Mouse (Mus musculus): ENCODE data around the gene Cdip1. TPM values are rescaled to one million over a fixed set of nuclear protein-coding genes. Genes with fewer than 3 reads are reported as not detected.
"Not testable (repeated sequence)": the region's sequence is repeated elsewhere in the genome, so short reads cannot be mapped to it uniquely, and the experiment has no call there.

Gene Cdip1
- polyA plus RNA-seq, 1 experiment from 2014 or later: 20.9 TPM

DNA sequence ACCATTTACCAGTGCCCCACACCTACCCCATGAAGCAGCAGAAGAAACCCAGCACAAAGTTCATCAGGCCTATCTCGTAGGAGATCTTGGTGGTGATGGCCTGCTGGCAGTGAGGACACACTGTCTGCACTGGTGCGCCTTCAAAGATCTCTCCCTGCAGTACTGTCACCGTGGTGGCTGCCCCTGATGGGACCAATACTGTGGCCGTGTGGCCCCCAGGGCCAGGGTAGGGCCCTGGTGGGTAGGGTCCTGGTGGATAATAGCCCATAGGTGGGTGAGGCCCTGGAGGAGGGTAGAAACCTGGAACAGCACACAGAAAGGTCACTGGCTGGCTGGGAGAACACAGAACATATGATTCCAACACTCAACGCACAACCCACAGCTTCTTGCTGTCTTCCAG is 21.4 kb downstream of the Cdip1 start:
- no peak overlapping the region for H3K9ac ChIP-seq
- H3K4me1 ChIP-seq (replicated peaks): peaks cover 5% of the 10 kb centered on the region; the same call in 1 of the 2 replicates
- H3K4me3 ChIP-seq (replicated peaks): no peak overlapping the region
- WGBS (ENCODE audit: insufficient replicate concordance): 84% methylated on average over 5 of the region's 5 CpGs
- H3K27ac ChIP-seq (replicated peaks): no peak overlapping the region
- H3K27me3 ChIP-seq: no peaks in the 10 kb centered on the region
- ATAC-seq (ENCODE audit: insufficient read depth): 0 out of 2 replicates have a peak, but pooled peaks have one; percentile 12
- no peaks in the 10 kb centered on the region for H3K9me3 ChIP-seq (replicated peaks)
- no peak overlapping the region for H3K4me2 ChIP-seq
- H3K36me3 ChIP-seq (replicated peaks): peaks cover 61% of the 10 kb centered on the region

DNA sequence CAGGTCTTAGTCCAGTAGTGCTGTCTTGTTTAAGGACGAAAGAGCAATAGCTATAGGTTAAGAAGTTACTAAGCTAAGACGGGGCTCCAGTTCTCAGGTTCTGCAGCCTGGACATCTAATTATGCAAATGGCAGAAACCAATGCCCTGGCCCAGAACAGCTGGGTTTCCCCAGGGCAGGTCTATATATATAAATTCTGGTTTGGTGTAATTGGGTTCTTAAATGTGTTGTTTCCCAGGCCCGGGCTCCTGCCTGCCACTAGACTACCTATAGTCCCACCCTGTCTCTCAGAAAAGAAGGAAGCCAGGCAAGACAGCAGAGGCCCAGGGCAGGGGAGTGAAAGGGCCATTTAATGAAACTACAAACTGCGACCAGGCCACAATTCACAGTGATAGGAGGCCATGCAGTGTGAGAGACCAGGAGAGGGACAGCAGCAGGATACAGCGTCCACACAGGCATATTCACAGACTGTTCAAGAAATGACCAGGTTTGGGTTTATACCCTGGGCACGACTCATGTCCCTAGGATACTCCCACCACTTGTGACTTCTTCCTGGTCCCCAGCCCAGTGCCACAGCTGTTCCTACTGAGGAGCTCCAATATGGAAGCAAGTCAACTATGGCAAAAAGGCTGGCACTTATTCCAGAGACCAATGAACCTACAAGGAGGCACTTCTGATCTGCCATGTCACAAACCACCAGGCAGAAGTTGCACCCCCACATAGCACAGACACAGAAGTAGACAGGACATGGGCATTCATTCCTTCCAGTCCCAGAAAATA is 22.9 kb downstream of the Cdip1 start:
- H3K9me3 ChIP-seq (replicated peaks): no peaks in the 10 kb centered on the region
- H3K4me1 ChIP-seq (replicated peaks): no peaks in the 10 kb centered on the region; the same call in 1 of the 2 replicates
- no peak overlapping the region for H3K4me2 ChIP-seq
- WGBS (ENCODE audit: insufficient replicate concordance): 71% methylated on average over 6 of the region's 6 CpGs
- no peak overlapping the region for H3K4me3 ChIP-seq (replicated peaks)
- H3K27me3 ChIP-seq: no peaks in the 10 kb centered on the region
- no peak overlapping the region for H3K27ac ChIP-seq (replicated peaks)
- H3K9ac ChIP-seq: no peak overlapping the region
- ATAC-seq (ENCODE audit: insufficient read depth): no peak
- H3K36me3 ChIP-seq (replicated peaks): peaks cover 68% of the 10 kb centered on the region

DNA sequence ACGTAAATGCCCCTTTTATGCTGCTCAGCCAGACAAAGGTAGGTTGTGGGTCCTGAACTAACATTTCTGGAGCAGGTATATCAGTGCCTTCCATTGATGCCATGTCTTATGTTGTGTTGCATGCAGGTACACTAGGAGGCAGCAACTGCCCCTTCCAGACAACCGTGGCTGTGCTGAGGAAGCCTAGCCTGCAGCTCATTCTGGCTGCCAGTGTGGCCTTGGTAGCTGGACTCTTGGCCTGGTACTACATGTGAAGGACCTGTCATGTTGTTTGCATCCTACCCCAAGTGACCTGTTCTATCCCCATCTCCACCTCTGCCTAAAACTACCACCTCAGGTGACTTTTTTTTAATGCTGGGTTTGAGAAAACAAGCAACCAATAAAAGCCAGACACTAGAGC is 24.2 kb downstream of the Cdip1 start:
- H3K27me3 ChIP-seq: no peaks in the 10 kb centered on the region
- H3K36me3 ChIP-seq (replicated peaks): peaks cover 68% of the 10 kb centered on the region
- no peak overlapping the region for H3K9ac ChIP-seq
- H3K27ac ChIP-seq (replicated peaks): no peak overlapping the region
- H3K4me1 ChIP-seq (replicated peaks): no peaks in the 10 kb centered on the region; the same call in 1 of the 2 replicates
- no peak overlapping the region for H3K4me3 ChIP-seq (replicated peaks)
- ATAC-seq (ENCODE audit: insufficient read depth): no peak
- 74% methylated on average over 2 of the region's 2 CpGs for WGBS (ENCODE audit: insufficient replicate concordance)
- H3K4me2 ChIP-seq: no peak overlapping the region
- no peaks in the 10 kb centered on the region for H3K9me3 ChIP-seq (replicated peaks)

DNA sequence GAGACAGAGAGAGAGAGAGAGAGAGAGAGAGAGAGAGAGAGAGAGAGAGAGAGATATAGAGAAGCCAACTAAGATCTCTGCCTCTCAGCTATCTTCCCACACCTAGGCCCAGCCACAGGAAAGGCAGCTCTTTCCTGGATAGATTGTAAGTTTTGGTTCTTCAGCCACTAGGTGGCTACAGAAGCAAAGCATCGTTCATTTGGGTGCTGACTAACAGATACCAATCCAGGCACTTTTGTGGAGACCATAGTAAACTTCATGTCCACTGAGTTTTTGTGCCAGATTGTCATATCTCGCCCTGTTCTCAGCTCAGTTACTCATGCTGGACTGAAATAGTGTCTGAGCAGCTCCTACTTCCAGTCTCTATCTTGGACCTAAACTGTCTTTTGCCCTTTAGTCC is 26.8 kb downstream of the Cdip1 start:
- Histone ChIP-seq H3K4me2 (no peak overlapping the region), H3K36me3 (replicated peaks) (peaks cover 45% of the 10 kb centered on the region), H3K27me3 (no peaks in the 10 kb centered on the region), H3K9ac (no peak overlapping the region), H3K4me3 (replicated peaks) (no peak overlapping the region), H3K27ac (replicated peaks) (no peak overlapping the region), H3K4me1 (replicated peaks) (no peaks in the 10 kb centered on the region; the same call in 1 of the 2 replicates), H3K9me3 (replicated peaks) (no peaks in the 10 kb centered on the region)
- WGBS (ENCODE audit: insufficient replicate concordance): 23% methylated on average over 2 of the region's 2 CpGs
- no peak for ATAC-seq (ENCODE audit: insufficient read depth)

DNA sequence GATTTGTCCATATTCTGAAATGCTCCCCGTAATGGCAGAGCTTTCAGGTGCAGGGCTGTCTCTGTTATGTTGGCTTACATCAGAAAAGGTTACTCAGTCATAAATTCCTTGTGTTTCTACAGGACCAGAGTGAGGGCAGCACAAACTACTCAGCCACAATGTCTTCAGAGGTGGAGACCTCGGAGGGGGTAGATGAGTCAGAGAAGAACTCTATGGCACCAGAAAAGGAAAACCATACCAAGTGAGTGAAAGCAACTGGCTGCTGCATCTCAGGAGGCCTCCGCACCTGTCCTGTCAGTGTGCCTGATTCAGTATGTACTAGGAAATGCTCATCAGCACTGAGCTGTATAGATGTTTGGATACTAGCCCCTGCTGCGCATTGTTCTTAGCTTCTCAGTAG is 27.7 kb downstream of the Cdip1 start:
- Histone ChIP-seq H3K9ac (no peak overlapping the region), H3K27ac (replicated peaks) (no peak overlapping the region), H3K9me3 (replicated peaks) (no peaks in the 10 kb centered on the region), H3K4me1 (replicated peaks) (no peaks in the 10 kb centered on the region; the same call in 1 of the 2 replicates), H3K36me3 (replicated peaks) (peaks cover 37% of the 10 kb centered on the region), H3K4me2 (no peak overlapping the region), H3K27me3 (no peaks in the 10 kb centered on the region), H3K4me3 (replicated peaks) (no peak overlapping the region)
- 73% methylated on average over 4 of the region's 4 CpGs for WGBS (ENCODE audit: insufficient replicate concordance)
- no peak for ATAC-seq (ENCODE audit: insufficient read depth)

DNA sequence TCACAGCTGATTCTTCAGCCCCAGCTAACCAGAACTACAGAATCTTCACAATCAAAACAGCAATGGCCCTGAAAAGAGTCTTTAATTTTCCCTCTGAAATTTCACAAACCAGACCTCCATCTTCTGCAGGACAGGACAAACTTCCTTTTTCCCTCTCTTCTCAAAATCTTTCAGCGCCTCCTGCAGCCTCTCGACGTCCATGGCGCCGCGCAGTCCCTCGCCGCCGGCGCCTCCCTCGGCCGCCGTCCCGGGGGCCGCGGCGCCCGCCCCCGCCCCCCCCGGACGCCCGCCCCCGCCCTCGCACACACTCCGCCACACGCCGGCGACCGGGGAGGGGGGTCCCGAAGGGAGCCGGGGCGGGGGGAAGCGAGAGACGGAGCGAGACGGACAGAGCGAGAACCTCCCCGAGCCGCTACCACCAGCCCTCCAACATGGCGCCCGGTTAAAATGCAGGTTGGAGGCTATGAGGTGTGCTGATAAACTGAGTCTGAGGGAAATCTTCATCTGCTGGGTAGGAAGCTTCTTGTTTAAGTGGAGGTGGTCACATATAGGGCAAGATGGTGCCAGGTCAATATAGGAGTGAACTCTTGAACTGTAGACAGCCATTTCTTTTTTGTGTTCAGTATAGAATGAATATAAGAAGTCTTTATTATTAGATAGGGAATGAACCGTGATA is 33.3 kb downstream of the Cdip1 start:
- H3K9me3 ChIP-seq (replicated peaks); H3K36me3 ChIP-seq (replicated peaks); H3K27me3 ChIP-seq: not testable (repeated sequence)
- Histone ChIP-seq H3K4me2 (peak overlapping the region; percentile 54), H3K4me3 (replicated peaks) (peak overlapping the region; percentile 54), H3K4me1 (replicated peaks) (peaks cover 14% of the 10 kb centered on the region), H3K27ac (replicated peaks) (peak overlapping the region; percentile 59), H3K9ac (peak overlapping the region; percentile 46)
- WGBS (ENCODE audit: insufficient replicate concordance): 3% methylated on average over 42 of the region's 42 CpGs
- peak; percentile 80 for ATAC-seq (ENCODE audit: insufficient read depth)

DNA sequence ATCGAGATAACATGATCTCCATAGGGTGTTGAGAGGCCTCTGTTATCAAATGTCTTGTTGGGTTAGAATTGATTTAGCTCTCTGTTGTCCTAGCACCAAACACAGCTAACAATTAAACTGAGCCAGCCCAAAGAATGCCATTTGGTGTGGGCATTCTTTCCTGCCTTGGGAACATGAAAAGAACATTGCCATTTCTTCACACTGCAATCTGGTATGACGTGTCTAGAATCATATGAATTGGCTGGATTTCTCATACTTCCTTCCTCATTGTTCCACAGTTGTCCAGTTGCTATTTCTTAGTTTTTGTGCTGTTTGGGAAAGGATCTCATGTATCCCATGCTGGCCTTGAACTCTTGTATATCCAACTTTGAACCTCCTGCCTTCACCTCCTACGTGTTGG is 36.0 kb downstream of the Cdip1 start:
- no peak overlapping the region for H3K9ac ChIP-seq
- H3K36me3 ChIP-seq (replicated peaks): peaks cover 3% of the 10 kb centered on the region; the same call in 1 of the 2 replicates
- H3K4me1 ChIP-seq (replicated peaks): peaks cover 14% of the 10 kb centered on the region
- no peak overlapping the region for H3K4me3 ChIP-seq (replicated peaks)
- H3K27me3 ChIP-seq: no peaks in the 10 kb centered on the region
- no peak overlapping the region for H3K4me2 ChIP-seq
- H3K27ac ChIP-seq (replicated peaks): no peak overlapping the region
- ATAC-seq (ENCODE audit: insufficient read depth): no peak
- H3K9me3 ChIP-seq (replicated peaks): no peaks in the 10 kb centered on the region
- WGBS (ENCODE audit: insufficient replicate concordance): 63% methylated on average over 3 of the region's 3 CpGs

DNA sequence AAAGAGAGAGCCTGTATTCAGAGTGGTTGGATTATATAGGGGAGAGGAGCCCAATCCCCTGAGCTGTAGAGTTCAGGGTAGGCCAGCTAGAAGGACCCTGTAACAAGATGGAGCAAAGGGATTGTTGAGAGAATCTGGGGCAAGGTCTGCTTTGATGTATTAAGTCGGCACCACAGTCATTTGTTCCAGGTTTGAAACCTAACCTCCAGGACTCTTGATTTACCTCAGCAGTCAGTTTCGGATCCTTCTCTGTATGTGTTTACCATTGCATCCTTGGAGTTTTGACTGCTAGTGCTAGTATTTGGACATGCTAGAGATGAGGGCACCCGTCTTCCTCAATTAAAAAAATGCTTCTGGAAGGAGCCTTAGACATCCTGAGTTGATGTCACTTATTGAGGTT is 37.9 kb downstream of the Cdip1 start:
- WGBS (ENCODE audit: insufficient replicate concordance): 67% methylated on average over 3 of the region's 3 CpGs
- ATAC-seq (ENCODE audit: insufficient read depth): no peak

DNA sequence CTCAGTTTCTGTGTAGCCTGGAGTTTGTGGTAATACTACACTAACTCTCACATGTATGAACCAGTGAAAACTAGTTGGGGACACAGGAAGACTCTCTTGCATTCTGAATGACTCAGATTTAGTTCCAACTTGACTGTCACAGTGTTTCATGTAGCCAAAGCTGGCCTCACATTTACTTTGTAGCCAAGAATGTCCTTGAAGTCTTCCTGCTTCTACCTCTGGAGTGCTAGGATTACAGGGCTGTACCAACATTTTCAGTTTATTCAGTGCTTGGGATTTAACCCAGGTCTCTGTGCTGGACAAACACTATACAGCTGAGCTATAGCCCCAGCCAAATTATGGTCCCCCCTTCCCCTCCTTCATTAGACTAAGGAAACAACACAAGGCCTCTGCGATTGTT is 47.9 kb downstream of the Cdip1 start:
- 74% methylated on average over 1 of the region's 1 CpGs for WGBS (ENCODE audit: insufficient replicate concordance)
- Histone ChIP-seq H3K4me2 (no peak overlapping the region), H3K27me3 (no peaks in the 10 kb centered on the region), H3K9me3 (replicated peaks) (no peaks in the 10 kb centered on the region), H3K4me3 (replicated peaks) (no peak overlapping the region), H3K36me3 (replicated peaks) (0 out of 2 replicates have a peak, but pooled peaks cover 4% of the 10 kb centered on the region), H3K27ac (replicated peaks) (no peak overlapping the region), H3K4me1 (replicated peaks) (no peaks in the 10 kb centered on the region), H3K9ac (no peak overlapping the region)
- ATAC-seq (ENCODE audit: insufficient read depth): no peak

More for the DNA sequence above, 37.9 kb downstream of the Cdip1 start:
- no peaks in the 10 kb centered on the region for H3K9me3 ChIP-seq (replicated peaks)
- H3K27ac ChIP-seq (replicated peaks): no peak overlapping the region
- no peak overlapping the region for H3K4me2 ChIP-seq
- peaks cover 12% of the 10 kb centered on the region for H3K4me1 ChIP-seq (replicated peaks)
- H3K4me3 ChIP-seq (replicated peaks): no peak overlapping the region
- no peaks in the 10 kb centered on the region for H3K27me3 ChIP-seq
- peaks cover 3% of the 10 kb centered on the region; the same call in 1 of the 2 replicates for H3K36me3 ChIP-seq (replicated peaks)
- no peak overlapping the region for H3K9ac ChIP-seq

DNA sequence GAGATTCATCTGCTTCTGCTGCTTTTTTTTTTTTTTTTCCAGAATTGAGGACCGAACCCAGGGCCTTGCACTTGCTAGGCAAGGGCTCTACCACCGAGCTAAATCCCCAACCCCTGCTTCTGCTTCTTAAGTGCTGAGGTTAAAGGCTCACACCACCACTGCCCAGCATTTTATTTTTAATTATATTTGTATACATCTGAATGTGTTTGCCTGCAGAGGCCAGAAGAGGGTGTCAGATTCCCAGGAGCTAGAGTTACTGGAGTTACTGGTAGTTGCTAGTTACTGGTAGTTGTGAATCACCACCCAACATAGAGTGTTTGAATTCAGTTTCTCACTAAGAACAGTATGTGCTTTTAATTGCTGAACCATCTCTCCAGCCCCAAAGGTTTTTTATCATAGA is 50.1 kb downstream of the Cdip1 start:
- WGBS (ENCODE audit: insufficient replicate concordance): 63% methylated on average over 2 of the region's 2 CpGs
- no peak for ATAC-seq (ENCODE audit: insufficient read depth)
- H3K4me2 ChIP-seq: no peak overlapping the region
- 0 out of 2 replicates have a peak, but pooled peaks cover 4% of the 10 kb centered on the region for H3K36me3 ChIP-seq (replicated peaks)
- H3K4me3 ChIP-seq (replicated peaks): no peak overlapping the region
- H3K27ac ChIP-seq (replicated peaks): no peak overlapping the region
- no peak overlapping the region for H3K9ac ChIP-seq
- H3K4me1 ChIP-seq (replicated peaks): 0 out of 2 replicates have a peak, but pooled peaks cover 4% of the 10 kb centered on the region
- H3K27me3 ChIP-seq: no peaks in the 10 kb centered on the region
- H3K9me3 ChIP-seq (replicated peaks): no peaks in the 10 kb centered on the region

DNA sequence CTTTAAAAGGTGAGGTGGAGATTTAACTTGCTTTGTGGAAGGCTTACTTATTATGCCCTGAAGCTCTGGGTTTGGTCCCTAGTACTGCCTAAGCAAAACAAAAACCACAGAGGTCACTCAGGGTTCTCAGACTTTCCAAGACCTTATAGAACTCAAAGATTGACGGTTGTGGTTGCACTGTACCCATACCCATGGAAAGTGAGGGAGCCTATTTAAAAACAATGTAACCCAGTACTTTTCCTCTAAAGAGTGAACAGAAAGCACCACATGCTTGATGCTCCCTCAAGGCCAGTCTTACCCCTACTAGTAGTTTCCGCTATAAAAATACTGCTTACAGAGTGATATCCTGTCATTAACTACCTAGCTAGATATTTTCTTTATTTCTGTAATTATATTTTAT is 53.8 kb downstream of the Cdip1 start:
- peaks cover 4% of the 10 kb centered on the region; the same call in 1 of the 2 replicates for H3K4me1 ChIP-seq (replicated peaks)
- no peaks in the 10 kb centered on the region for H3K36me3 ChIP-seq (replicated peaks)
- H3K27me3 ChIP-seq: no peaks in the 10 kb centered on the region
- ATAC-seq (ENCODE audit: insufficient read depth): no peak
- WGBS (ENCODE audit: insufficient replicate concordance): 71% methylated on average over 2 of the region's 2 CpGs
- no peak overlapping the region for H3K4me3 ChIP-seq (replicated peaks)
- H3K4me2 ChIP-seq: no peak overlapping the region
- H3K27ac ChIP-seq (replicated peaks): no peak overlapping the region
- H3K9ac ChIP-seq: no peak overlapping the region
- no peaks in the 10 kb centered on the region for H3K9me3 ChIP-seq (replicated peaks)

Data from liver, embryonic 15.5 days (tissue).